Mouse (Mus musculus) heart, postnatal 0 days (tissue): ENCODE results near the gene Tagln.

Experiments used
- CTCF ChIP-seq: IDR thresholded peaks from 2 replicates; pipeline ENCODE4 v1.5.1; 2016; ENCODE audit warnings: antibody characterized with exemption, control low read depth, low read depth
- EP300 ChIP-seq: IDR thresholded peaks from 2 replicates; pipeline ENCODE4 v1.6.1; 2016; ENCODE audit warnings: antibody characterized with exemption, low read depth

DNA sequence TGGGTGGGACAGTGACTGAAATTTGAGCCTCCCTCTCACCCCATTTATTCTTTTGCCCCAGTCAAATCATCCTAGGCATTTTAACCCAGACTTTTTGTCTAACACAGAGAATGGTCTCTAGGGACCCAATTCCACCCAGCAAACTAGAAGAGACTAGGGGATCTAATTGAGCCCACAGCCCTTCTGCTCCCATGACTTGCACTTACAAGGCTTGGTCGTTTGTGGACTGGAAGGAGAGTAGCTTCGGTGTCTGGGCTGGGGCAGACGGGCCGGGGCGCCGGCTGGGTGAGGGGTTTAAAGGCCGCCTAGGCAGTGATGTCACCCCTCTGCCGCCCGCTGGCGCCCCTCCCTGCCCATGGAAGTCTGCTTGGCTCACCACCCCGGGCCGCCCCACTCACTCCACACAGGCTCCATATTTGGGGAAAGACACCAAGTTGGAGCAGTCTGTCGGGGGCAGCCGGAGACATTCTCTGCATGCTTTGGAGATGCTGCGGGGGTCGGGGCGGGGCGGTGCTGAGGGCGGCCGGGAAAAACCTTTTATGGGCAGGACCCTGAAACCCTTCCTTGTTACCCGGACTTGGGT lies at the start of gene Tagln:
- TF ChIP-seq CTCF: no peak
- TF ChIP-seq EP300: no peak
